Mouse (Mus musculus) effector memory CD4-positive, alpha-beta T cell, adult 5 months (primary cell): ENCODE measurements around the gene Zfp775. TPM values are rescaled to one million over a fixed set of nuclear protein-coding genes. Genes with fewer than 3 reads are reported as not detected.

Experiments
- polyA plus RNA-seq: library from polyadenylated mRNA; unstranded; fragments of 100-300 nt; shearing (Covaris generic); gene quantifications from one replicate; pipeline ENCODE4 v1.2.1, GENCODE M21; 2017

The Zfp775 gene
- polyA plus RNA-seq: 7.6 TPM

GRCm38 (mm10) chr6:48601271-48602079, at the start of gene Zfp775:
TSS of gene Zfp775 (plus strand) at chr6:48602063.

DNA sequence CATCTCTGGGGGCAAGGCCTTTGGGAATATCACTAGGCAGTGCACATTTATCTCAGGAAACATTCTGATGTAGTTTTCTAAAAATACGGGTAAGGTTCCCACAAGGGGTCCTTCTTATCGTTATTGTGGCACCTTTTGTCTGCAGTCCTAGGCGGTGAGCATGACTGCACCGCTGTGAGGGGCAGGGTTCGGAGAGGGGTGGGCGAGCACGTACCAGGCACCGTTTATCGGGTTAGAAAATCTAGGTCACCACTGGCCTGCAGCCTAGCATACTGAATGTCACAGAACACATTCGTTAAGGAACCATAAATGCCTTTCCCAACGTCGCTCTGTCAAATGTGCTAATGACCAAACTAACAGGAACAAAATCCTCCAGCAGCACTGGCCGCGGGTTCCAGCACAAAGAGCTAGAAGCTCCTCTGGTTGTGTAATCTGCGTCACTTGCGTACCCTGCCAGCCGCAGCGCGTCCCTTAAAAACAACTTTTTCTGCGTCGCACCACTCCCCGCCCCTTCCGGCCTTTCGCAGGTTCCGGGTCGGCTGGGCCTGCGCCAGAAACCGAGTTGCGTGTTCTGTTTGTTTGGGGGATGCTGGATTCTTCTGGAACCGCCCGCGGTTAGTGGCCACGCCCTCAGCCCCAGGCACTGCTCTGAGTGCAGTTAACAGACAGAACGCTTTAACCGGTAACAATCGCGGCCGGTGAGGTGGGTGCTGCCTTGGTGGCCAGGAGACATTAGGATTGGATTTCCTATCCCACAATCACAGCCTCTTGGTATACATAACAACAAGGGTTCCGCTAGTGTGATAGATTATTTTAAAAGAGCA, 47.4 kb upstream of the Zfp775 start, which contains the start of gene Lrrc61:
TSS of gene Lrrc61 (plus strand) at position 517 of the 824 bp plus-strand sequence.

GRCm38 (mm10) chr6:48572572-48573061, 29.2 kb upstream of the Zfp775 start, which contains the start of gene Rarres2:
TSS of gene Rarres2 (minus strand) at chr6:48572789.

DNA sequence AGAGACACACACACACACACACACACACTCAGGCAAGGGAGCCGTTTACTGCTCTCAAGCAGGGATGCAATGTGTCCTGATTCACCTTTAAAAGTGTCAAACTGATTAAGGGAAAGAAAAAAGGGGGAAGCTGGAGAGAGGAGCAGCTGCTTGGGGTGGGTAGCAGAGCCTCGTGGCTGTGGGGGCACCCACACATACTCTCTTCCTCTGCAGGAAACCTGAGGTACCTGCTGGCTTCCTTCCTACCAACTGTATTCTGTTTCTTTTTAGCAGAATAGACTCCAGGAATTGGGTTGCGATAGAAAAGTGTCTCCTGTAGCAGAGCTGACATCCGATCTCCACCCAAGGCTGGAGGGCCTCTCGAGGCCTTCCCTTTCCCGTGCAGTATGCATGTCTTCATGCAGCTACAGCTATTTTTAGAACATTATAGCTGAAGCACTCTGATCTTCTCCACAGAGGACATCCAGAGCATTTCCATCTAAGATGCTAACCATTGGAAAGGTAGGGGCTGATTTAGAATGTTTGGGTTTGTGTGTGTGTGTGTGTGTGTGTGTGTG, 12.6 kb upstream of the Zfp775 start, which contains the start of gene Gm45021:
TSS of gene Gm45021 (plus strand) at position 417 of the 557 bp plus-strand sequence.

DNA sequence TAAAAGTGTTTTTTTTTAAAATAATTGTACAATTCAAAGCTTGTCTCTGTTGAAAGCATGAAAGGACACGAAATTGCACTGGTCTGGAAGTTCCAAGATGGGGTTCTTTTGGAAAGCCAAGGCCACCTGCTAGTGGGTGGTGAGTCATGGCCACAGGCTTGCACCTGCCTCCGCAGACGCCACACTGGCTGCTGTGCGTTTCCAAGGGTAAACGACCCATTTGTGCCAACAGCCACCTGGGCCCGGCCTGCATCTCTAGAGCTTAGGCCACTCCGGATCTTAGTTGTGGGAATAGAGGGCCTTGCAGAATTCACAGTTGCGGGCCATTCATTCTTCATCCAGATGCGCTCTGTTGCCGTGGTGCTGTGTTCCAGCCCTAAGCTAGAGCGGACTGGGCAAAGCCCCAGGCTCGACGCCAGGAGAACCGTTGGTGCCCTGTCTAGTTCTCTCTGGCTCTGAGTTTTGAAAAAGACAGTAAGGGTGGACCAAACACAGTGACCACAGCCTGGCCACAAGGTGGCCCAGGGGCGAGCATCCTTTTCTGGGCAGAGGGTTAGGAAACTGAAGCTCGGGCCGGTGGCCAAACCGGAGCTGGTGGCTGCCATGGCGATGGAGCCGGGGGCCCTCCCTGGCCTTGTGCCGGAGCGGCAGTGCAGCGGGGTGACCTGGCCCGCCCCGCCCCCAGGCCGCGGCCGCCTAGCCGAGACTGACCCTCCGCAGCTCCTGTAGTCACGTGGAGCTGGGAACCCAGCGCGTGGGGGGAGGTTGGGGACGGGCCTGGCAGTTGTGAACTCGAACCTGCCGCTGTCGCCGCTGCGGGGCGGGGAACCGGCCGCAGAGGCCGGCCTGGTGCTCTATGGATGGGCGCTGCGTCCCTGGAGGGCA, 8.5 kb upstream of the Zfp775 start, which contains the start of the genes Repin1 and Gm44965:
TSS of gene Repin1 (plus strand) at position 726 of the 885 bp plus-strand sequence.
TSS of gene Gm44965 (plus strand) at position 784 of the 885 bp plus-strand sequence.

DNA sequence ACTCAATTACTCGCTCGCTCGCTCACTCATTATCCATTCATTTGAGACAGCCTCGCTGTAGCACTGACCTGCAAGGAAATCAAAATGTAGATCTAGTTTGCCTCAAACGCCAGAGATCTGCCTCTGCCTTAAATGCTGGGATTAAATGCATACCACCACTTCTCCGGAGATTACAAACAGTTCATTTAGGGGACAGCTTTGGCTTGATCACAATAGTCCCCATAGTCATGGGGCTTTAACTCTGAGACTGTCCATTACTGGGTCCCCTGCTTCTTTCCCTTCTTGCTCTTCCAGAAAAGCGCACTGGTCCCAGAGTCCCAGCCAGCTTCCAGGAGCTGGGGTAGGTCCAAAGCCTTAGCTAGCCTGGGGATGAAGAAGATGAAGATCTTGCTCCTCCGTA, 24.6 kb downstream of the Zfp775 start, which contains the start of gene AI854703:
TSS of gene AI854703 (plus strand) at position 301 of the 400 bp plus-strand sequence.

DNA sequence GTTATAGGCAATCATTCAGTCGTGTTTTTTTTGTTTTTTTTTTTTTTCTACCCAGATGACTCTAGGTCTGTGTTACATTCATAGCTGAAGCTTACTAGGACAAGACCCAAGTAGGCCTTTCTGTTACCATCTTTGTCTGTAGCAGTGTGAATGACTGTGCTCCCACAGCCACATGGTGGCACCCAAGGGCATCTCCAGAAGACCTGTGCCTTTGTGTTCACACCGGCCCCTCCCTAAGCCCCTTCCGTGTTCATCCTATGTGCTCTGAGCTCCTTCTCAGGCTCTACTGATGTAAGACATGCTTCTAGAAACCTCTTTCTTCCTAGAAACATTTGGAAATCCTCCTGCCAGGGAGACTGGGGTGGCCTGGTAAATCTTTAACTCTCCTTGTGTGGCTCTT, 45.1 kb downstream of the Zfp775 start, which contains the start of gene Gimap8:
TSS of gene Gimap8 (plus strand) at position 240 of the 400 bp plus-strand sequence.

Other genes with a start within 250 kb of the Zfp775 start
- gene Krba1, start 206.5 kb upstream of the Zfp775 start, polyA plus RNA-seq: 21.2 TPM
- gene Zfp467, start 156.2 kb upstream of the Zfp775 start, polyA plus RNA-seq: 4.6 TPM
- not detected for gene Sspo, start 153.8 kb upstream of the Zfp775 start, polyA plus RNA-seq
- gene Atp6v0e2, start 64.4 kb upstream of the Zfp775 start, polyA plus RNA-seq: 0.61 TPM
- gene Lrrc61, start 47.3 kb upstream of the Zfp775 start, polyA plus RNA-seq: 10.6 TPM
- gene Rarres2, start 29.3 kb upstream of the Zfp775 start, polyA plus RNA-seq: not detected
- gene Gm45021, start 12.5 kb upstream of the Zfp775 start, polyA plus RNA-seq: not detected
- 7.2 TPM for gene Repin1, start 8.2 kb upstream of the Zfp775 start, polyA plus RNA-seq
- gene Gm44965, start 8.1 kb upstream of the Zfp775 start, polyA plus RNA-seq: not detected
- gene AI854703, start 24.7 kb downstream of the Zfp775 start, polyA plus RNA-seq: 2.6 TPM
- 173 TPM for gene Gimap8, start 45.2 kb downstream of the Zfp775 start, polyA plus RNA-seq
- gene Gimap9, start 74.1 kb downstream of the Zfp775 start, polyA plus RNA-seq: 226 TPM
- 1,360 TPM for gene Gimap4, start 82.5 kb downstream of the Zfp775 start, polyA plus RNA-seq
- 1,977 TPM for gene Gimap6, start 106.2 kb downstream of the Zfp775 start, polyA plus RNA-seq
- 22.4 TPM for gene Gm28053, start 116.5 kb downstream of the Zfp775 start, polyA plus RNA-seq
- gene Gimap7, start 116.6 kb downstream of the Zfp775 start, polyA plus RNA-seq: 257 TPM
- gene Gimap1, start 137.0 kb downstream of the Zfp775 start, polyA plus RNA-seq: 398 TPM
- 153 TPM for gene Gimap5, start 144.1 kb downstream of the Zfp775 start, polyA plus RNA-seq
- 1,843 TPM for gene Gimap3, start 168.8 kb downstream of the Zfp775 start, polyA plus RNA-seq
- 4.3 TPM for gene Tmem176a, start 238.9 kb downstream of the Zfp775 start, polyA plus RNA-seq
- 9.9 TPM for gene Tmem176b, start 239.4 kb downstream of the Zfp775 start, polyA plus RNA-seq